Mouse (Mus musculus) right cerebral cortex, postnatal 25 days (tissue): ENCODE data around the gene Slc25a51.
A peak's percentile ranks its signal among the peaks of the same experiment; 100 is the strongest.

Experiments used
- DNase-seq: peaks from one replicate; pipeline ENCODE4 v3.0.0; 2022

Gene Slc25a51

DNA sequence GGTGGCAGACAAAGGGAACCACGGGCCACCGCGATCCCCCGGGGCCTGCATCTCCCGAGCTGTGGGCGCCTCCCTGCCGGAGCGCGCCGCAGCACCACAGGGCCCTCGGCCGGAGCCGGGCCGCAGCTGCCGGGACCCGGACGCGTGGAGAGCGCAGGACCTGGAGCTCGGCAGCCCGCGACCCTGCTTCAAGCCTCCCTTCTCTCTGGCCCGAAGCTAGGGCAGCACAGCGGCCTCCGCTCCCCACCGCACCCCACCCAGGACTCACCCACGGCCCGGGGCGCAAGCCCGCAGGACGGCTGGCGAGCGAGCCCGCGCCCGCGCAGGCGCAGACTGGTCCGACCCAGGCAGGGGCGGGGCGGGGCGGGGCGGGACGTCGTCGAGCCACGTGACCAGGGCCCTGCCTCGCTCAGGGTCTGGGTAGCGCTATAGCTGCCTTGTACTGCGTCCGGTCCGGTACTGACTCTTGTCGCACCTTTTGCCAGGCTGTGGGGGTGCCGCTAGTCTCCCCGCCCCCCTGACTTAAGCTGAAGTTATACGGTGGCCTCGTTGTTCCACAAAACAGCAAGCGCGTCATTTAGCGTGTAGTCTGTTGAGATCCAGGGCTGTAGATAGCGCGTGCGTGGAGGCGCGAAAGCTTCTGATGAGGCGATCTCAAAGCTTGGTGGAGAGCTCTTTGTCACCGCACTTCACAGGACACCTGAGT is at the start of gene Slc25a51:
Slc25a51 (minus strand) TSS at position 340 of the 706 bp plus-strand sequence.
- peak; percentile 86 for DNase-seq

DNA sequence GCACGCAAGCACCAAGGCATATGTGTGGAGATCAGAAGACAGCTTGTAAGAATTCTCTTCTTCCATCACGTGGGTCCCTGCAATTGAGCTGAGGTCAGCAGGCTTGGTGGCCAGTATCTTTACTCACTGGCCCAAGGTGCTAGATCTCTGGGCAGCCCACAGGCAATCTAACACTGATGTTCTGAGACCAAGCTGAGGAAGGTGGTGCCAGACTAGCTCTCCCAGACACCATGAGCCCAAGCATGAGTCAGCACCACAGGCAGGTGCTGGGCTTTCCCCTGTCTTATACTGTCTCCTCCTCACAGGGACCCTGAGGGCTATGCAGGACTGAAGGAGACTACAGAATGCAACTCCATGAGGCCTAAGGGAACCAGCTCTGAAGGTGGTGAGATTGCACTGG is 49.0 kb upstream of the Slc25a51 start:
- no peak for DNase-seq

DNA sequence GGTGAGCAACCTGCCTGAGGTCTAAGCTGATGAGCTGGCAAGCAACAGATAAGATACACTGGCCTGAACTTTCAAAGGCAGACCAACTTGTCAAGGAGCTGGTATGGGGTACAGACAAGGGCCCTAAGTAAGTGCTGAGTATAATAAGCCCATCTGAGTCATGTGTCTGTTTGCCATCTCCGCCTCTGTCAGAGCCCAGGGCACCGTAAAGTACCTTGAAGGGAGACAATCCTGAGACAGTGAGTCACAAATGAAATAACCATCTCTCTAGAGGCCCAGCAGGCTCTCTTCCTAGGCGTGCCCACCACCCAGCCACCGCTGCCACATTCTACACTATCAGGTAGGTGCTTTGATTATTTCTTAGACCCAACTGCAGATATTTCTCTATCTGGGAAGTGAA is 46.4 kb upstream of the Slc25a51 start:
- no peak for DNase-seq

DNA sequence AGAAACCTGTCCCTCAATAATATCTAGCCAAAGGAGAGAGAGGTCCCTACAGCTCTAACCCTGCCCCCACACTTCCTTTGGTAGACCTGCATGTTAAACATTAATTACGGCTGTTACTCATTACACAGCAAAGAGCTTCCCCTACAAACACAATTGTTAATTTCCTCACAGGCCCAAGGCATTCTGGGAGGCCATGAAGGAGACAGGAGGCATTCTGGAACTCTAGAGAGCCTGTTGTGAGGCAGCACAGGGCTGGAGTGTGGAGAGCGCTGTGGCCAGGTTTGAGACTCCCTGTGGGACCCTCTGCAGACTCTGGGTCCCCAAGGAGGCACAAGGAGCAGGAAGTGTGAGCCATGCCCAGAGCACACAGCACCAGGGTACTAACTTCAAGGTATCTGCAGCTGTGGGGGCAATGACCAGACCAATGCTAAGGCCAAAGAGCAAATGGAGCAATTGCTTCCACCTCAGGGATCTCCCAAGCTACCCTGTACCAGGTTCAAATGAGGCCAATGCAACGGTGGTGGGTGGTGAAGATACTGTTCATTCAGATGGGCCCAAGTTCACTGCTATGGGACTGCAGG is 44.8 kb upstream of the Slc25a51 start:
- no peak for DNase-seq

DNA sequence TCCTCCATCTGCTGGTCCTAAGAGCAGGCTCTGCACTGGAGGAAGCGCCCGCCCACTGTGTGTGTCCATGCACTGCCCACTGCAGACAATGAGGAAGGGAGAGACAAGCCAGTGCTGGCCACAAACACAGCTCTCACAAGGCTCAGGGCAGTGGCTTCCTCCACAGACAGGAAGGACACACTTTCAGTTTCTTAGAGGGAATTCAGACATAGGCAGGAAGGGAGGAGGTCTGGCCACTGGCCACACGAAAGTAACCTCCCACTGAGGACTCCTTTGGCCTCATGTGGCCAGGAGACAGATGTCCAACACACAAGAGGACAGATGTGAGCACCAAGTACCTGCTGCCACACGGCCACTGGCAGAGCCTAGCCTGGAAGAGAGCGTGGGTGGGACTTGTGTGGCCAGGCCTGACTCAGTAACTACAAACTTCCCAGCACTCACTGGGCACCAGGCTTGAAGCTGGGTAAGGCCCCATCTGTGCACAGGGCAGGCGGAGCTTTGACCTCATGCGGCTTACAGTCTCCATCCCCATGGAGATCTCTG is 44.1 kb upstream of the Slc25a51 start:
- no peak for DNase-seq

DNA sequence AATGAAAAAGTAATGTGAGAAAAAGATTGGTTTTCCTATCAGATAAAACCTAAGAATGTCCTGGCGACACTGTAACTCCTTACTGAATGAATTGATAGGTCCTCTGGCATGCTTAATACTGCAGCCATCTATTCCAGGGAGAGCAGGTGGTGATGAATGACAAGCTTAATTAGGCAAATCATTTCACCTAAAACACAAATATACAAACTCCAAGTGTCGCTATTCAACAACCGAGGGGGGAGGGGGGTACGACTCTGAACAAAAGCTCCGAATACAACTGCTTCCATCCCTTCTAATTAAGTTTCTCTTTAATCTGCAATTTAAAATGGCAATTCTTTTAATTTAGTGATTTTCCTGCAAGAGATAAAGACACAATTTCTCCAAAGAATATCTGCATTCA is 40.4 kb upstream of the Slc25a51 start:
- no peak for DNase-seq

DNA sequence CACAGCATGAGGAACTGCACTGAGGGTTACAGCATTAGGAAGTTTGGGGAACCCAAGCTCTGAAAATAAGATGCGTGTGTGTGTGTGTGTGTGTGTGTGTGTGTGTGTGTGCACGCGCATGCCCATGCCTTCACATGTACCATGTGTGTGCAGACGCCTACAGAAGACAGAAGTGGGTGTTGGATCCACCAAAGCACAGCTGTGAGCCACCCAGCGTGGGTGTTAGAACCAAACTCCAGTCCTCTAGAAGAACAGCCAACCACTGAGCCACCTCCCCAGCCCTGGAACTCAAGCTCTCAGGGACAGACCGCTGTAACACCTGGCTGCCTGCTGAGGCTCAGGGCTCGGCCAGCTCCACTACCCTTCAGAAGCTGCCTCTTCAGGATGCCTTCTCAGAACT is 39.9 kb upstream of the Slc25a51 start:
- DNase-seq = no peak

DNA sequence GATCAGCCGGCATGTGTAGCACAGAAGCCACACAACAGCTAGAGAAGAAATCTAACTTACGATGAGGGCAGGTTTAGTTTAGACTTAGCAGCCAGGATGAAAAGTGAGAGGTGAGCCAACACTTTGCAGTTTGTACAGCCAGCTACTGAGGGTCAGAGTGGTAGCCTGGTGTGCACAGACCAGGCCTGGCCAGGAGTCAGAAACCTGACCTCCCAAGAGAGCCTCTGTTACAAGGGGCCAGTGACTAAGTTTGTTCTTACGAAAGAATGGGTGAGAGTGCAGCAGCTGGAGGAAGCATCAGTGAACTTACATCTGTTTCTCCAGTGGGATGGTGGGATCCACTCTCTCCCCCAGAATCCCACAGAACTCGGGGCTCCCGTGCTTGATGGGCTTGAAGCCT is 38.6 kb upstream of the Slc25a51 start:
- DNase-seq = no peak

DNA sequence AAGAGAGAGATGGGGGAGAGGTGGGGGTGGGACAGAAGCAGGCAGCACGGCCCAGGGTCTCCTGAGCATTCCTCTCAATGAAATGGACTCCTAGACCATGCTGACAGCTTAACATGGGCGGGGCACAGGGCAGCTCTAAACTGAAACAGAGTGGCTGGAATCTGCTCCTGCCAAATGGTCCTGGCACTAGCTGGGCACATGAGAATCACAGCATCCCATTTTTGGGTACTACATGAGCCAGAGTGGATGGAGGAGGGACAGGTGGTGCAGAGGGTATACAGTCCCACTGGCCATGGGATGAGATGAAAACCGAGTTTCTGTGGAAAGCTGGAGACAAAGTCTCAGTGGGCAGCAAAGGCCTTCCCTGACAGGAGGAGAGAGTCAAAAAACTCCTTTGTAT is 36.7 kb upstream of the Slc25a51 start:
- no peak for DNase-seq

DNA sequence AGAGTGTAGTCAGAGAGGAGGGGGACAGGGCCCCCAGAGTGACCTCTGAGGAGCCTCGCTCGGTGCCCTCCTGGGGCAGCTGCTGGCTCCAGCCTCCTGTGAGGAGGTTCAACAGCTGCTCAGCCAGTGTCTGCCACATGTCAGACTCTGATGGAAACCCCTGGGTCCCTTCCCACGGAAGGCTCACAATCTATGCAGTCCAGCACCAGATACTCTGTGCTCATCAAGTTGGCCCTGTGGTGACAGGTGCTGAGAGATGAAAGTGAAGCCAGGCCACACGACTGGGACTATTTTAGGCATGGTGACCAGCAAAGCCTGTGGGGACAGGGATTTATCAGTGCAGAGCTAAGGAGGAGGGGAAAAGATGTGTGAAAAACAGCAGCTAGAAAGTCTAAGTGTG is 36.2 kb upstream of the Slc25a51 start:
- DNase-seq = no peak

DNA sequence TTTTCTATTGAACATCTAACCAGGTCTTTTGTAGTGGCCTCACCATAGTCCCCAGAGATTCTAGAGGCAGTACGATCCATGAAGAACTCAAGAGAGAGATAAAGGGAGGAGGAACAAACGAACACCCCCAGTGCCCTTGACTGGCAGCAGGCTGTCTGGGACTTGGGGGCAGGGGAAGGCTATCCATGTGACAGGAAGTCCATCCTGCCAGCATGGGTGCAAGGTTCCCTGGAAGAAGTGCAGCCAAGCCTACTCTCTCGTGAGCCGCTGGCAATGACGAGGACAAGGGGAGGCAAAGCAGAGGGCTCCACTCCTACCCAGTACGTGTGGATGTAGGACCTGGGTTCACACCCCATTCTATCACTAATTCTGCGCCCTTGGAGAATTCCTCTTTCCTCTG is 35.1 kb upstream of the Slc25a51 start:
- no peak for DNase-seq

DNA sequence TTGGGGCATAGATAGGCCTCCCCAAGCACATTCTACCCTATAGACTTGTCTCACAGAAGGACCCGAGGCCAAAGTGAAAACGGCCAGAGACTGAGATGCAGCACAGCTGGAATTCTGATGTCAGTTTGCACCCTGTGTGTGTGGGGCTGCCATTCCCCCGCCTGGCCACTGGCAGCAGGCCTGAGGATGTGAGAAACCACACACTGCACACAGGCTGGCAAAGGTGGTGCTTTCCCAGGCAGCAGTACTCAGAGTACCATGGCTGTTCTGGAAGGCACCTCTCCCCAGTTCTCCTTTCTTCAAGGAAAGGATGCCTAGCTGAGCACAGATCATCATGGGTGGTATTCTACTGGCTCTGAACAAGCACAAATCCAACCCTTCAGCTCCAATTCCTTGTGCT is 33.7 kb upstream of the Slc25a51 start:
- no peak for DNase-seq

DNA sequence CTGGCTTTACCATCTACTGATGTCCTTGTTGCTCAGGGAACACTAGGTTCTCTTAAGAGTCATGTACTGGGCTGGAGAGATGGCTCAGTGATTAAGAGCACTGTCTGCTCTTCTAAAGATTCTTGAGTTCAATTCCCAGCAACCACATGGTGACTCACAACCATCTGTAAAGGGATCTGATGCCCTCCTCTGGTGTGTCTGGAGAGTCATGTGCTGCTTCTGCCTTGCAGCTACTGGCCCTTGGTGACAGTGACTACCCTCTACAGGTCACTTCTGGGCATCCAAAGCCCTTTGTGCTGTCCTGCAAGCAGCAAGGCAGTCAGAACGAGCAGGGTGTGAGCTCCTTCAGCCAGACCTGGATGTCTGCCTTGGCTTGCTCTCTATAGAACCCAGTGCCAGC is 33.2 kb upstream of the Slc25a51 start:
- DNase-seq = no peak

DNA sequence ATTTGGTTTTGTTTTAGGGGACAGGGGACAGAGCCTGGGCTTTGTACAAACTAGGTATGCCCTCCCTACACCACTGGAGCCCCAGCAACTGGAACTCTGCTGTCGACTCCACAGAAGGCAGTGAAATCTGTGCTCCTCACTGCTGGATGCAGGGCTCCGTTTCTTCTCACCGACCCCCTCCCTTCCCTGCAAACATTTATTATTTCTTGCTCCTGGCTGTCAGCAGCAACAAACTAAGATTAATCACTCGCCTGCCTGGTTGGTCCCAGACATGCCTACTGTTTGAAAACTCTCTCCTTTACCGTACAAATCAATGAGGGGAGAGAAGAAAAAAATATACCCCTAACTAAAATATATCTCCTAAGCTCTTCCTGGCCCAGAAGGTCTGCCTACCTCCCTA is 30.7 kb upstream of the Slc25a51 start:
- no peak for DNase-seq

DNA sequence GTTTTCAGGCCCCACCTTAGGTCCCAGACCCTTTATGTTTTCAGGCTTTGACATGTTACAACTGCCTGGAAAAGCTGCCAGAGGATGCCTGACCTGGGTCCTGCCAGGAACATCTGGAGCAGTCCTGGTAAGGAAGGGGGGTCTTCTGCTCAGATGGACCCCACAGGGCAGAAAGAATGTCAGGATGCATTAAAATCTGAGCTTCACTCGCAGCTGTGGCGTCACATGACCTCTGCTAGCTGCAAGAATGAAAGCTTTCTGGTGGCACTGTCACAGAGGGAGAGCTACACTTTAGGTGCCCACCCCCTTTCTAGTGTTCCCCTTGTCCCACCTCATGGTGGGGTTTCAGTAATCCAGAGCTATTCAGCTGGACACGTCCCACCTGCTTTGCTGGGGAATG is 28.4 kb upstream of the Slc25a51 start:
- DNase-seq = no peak

DNA sequence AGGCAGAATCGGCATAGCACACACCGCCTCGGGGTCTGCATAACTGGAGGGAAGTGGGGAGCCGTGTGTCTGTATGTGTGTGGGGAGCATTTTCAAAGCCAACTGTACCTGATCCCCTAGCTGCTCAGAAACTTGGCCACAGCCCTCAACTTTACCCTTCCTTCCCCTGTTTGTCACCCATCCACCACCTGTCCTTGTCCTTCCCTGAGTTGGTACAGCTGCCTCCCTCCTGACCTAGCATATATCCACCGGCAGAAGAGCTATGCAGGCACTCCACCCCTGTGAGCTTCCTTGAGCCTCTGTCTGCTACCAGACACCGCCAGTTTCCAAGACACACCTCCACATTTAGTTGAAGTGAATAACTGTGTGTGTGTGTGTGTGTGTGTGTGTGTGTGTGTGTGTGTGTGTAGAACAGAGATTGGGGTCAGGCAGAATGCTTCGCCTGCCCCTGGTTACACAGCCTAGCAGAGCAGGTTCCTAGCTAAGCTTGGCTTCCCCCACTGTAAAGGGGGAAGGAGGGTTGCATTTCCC is 27.9 kb upstream of the Slc25a51 start:
- no peak for DNase-seq

DNA sequence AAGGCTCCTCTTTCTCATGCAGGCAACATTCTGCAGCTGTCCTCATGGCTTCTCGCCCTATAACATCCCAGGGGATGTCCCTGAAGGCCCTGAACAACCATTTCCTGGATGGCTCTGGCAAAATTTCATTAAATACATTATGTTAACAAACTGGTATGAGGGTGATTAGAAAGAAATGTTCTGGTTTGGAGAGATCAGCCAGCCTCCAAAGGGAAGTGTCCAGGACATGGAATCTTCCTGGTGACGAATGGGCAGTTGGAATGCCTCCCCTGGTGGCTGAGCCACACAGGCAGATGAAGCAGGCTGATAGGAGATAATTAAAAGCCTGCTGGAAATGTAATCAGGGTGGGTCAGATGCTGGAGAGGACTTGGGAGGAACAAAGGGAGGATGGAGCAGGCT is 27.3 kb upstream of the Slc25a51 start:
- no peak for DNase-seq

DNA sequence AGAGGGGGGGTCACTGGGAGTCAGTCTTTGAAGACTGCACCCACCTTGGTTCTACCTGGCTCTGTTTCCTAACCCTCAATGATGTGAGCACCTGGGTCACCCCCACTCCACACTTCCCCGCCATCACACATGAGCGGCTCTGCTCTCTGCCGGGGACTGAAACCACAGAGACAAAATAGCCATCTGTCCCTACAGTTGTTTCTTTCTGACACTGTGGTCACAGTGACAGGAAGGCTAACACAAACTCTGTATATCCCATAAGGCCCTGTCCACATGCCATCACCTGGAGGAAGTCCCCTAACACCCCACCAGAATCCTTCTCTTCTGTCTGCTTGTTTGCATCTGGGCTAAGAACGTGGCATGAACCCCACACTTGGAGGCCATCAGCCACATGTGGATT is 26.1 kb upstream of the Slc25a51 start:
- DNase-seq = no peak

DNA sequence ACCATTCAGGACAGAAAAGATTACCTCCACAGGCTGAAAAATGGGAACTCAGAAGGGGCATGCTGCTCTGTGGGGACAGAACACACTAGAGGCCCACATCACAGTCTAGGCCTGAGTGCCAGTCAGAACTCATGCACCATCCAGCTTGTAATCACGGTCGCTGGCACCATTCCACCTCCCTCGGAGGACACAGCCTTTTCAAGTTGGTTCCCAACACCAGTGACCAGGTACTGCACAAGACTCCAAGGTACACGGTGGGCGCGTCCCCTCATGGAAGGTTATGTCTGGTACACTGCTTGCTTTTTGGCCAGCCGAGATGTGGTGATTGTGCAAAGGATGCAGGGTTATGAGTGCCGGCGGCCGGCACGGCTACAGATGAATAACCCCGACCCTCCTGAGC is 25.5 kb upstream of the Slc25a51 start:
- no peak for DNase-seq

DNA sequence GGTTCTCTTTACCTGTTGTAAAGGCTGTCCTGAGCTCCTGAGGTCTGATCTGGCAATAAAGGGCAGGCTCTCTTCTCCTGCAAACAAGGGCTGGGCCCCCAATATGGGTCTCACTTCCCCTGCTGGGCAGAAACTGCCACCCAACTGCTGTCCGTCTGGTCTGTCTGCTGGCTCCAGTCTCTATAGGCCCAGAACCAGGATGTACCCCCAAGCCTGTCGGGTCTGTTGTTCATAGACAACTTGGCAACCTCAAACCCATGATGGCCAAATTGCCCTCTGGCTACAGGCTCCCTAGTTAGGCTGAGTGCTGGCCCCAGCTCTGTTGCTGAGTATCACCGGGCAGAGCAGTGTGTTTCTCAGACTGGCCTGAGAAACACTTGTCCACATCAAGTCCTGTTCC is 23.2 kb upstream of the Slc25a51 start:
- DNase-seq = no peak

DNA sequence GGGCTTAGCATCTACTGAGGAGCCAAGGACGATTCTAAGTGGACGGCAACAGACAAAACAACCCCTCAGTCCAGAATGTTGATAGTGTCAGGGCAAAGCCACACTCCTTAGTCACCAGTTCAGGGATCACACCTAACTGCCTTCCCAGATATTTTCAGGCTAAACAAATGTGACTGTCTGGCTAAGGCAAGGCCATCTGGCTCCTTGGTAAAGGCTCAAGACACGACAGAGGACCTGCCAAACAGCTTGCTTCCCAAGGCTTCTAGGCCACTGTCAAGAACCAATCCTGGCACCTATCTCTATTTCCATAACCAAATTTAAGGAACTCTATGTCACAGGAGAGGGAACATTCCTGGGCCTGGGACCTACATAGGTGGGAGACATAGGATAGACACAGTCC is 22.8 kb upstream of the Slc25a51 start:
- no peak for DNase-seq

DNA sequence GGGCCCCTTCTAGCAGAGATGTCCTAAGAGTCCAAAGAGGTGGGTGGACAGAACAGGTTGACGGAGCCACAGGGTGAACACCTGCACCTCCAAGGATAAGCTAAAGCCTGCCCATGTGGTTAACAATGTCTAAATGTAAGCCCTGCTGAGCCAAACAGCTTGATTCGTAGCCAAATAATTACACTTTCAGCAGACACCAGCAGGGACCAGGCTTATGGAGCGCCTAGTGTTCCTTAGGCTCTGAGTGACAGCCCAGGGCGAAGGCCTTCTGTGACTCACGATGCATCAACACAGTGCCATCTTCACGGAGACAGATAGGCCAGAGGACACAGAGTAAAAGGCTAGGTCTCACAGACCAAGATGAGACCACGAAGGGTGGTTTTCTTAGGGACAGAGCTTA is 20.9 kb upstream of the Slc25a51 start:
- DNase-seq = no peak

DNA sequence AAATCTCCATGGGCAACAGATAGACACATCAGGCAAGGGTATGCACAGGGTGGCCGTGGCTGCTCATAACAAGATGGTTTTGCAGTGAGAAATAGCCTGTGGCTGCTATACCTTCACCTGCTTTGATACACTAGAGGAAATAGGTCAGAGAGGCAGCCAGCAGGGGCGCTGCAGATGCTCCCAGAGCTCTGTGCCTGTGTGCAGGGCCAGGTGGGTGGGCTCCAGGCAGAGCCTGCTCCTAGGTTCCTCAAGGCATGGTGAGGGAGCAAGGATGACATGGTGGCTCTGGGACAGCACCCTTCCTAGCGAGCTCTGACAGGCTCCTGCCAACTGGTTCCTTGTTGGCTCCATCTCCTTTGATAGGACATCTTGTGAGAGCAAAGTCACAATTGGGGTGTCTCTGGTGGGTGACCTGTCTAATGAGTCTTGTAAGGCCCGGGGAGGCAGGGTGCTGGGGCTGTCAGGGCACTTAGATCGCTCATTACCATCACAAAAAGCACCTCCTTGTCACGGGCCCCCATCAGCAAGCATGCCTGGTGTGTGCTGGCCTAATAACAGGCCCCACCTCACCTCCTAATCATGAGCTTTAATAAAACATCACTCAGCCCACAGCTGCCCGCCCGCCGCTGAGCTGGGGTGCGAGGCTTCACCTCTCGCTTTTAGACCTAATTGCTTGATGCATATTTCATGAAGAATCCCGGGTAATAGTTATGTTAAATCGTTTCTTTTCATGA is 18.3 kb upstream of the Slc25a51 start:
- DNase-seq = no peak

DNA sequence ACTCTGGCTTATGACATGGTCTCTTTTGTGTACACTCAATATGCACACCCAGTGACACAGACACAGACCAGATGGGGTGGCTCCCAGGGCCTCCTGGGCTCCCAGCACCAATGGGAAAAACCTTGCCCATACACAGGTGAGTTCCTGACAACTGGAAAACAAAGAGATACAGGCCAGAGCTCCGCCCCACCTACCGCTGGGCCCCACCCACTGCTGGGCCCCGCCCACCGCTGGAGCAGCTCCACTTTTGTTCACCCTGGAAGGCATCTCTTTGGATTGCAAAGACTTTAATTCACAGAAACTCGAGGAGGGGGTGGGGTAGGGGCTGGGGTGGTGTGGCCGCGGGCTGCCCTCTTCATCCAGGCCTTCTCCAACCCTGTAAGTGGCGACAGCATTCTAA is 14.8 kb upstream of the Slc25a51 start:
- DNase-seq = no peak
